In genomic region chr5:124049249-124050045, GRCm38 (mm10) we compare ENCODE assay signal across 8 mouse cellular contexts. TPM values are rescaled to one million over a fixed set of nuclear protein-coding genes. Genes with fewer than 3 reads are reported as not detected.
A peak's percentile ranks its signal among the peaks of the same experiment; 100 is the strongest.
DNase-seq lines count a peak whose midpoint lies in the region; ATAC-seq and TF ChIP-seq lines count a peak whose summit lies in the region.

No protein-coding gene starts in this region.

- H3K79me2 ChIP-seq in heart, adult 2 months (replicated peaks; ENCODE audit: control insufficient read depth, insufficient read depth, low read length), result no peaks in the 10 kb centered on the region
- peaks cover 15% of the 10 kb centered on the region for H3K79me2 ChIP-seq in C2C12 (ENCODE audit: control insufficient read depth, insufficient read depth)

- intact Hi-C loops in heart, adult 2 months (cut with DNase I), result loop anchor here (2.0 to 5.0 kb wide), 2 partner anchors 33 to 35 kb away; no protein-coding TSS in a partner anchor
- intact Hi-C loops in heart, postnatal 25 days (cut with DNase I), result loop anchor here (2.0 kb wide), 1 partner anchor 17 kb away; the partner anchor contains the start of gene Vps37b

- 54% methylated on average over 15 of the region's 15 CpGs for WGBS in heart, adult 2 months
- WGBS in forebrain, embryonic 15.5 days, result 74% methylated on average over 15 of the region's 15 CpGs
- WGBS in liver, embryonic 14.5 days (ENCODE audit: insufficient replicate concordance), result 52% methylated on average over 15 of the region's 15 CpGs

- H3K4me1 ChIP-seq in heart, adult 2 months (ENCODE audit: control insufficient read depth, insufficient read depth, low read length), result peaks cover 22% of the 10 kb centered on the region
- peaks cover 14% of the 10 kb centered on the region for H3K4me1 ChIP-seq in forebrain, embryonic 15.5 days
- peaks cover 47 to 59% of the 10 kb centered on the region in 2 experiments for H3K4me1 ChIP-seq in liver, embryonic 14.5 days (replicated peaks; ENCODE audit: control insufficient read depth in 2 of 2, insufficient read depth in 2 of 2, low read length in 1 of 2)

- no peaks in the 10 kb centered on the region for H3K27me3 ChIP-seq in heart, adult 2 months (ENCODE audit: control insufficient read depth, insufficient read depth, low read length)
- no peaks in the 10 kb centered on the region for H3K27me3 ChIP-seq in C2C12 (ENCODE audit: control insufficient read depth, insufficient read depth, insufficient read length)
- H3K27me3 ChIP-seq in forebrain, embryonic 15.5 days, result no peaks in the 10 kb centered on the region
- H3K27me3 ChIP-seq in liver, embryonic 14.5 days (ENCODE audit: control insufficient read depth, insufficient read depth, low read length), result no peaks in the 10 kb centered on the region

- no peak for ATAC-seq in forebrain, embryonic 15.5 days (replicated peaks)
- no peak for ATAC-seq in liver, embryonic 14.5 days (ENCODE audit: insufficient read depth)

- H3K4me3 ChIP-seq in heart, adult 2 months, result no peak overlapping the region
- no peak overlapping the region for H3K4me3 ChIP-seq in C2C12 (ENCODE audit: insufficient read depth, poor library complexity, severe bottlenecking)
- H3K4me3 ChIP-seq in forebrain, embryonic 15.5 days, result no peak overlapping the region
- H3K4me3 ChIP-seq in liver, embryonic 14.5 days (ENCODE audit: insufficient read depth in 1 of 2, low read depth in 2 of 2, low read length in 2 of 2), result peak overlapping the region; percentile 58 to 60

- TF ChIP-seq EP300 in heart, adult 2 months (IDR thresholded peaks at IDR 0.05; ENCODE audit: insufficient read depth, low read depth, low read length), result no peak
- no peak for TF ChIP-seq EP300 in liver, embryonic 14.5 days (IDR thresholded peaks at IDR 0.05; ENCODE audit: low read depth)

- peak overlapping the region; percentile 76 for H3K27ac ChIP-seq in heart, adult 2 months
- 0 out of 2 replicates have a peak overlapping the region, but pooled peaks have one; percentile 19 for H3K27ac ChIP-seq in forebrain, embryonic 15.5 days (replicated peaks)
- peak overlapping the region; percentile 98 for H3K27ac ChIP-seq in liver, embryonic 14.5 days

- no peaks in the 10 kb centered on the region for H3K9me3 ChIP-seq in forebrain, embryonic 15.5 days
- H3K9me3 ChIP-seq in liver, embryonic 14.5 days (ENCODE audit: control insufficient read depth, low read length), result no peaks in the 10 kb centered on the region

- no peak overlapping the region for H3K4me2 ChIP-seq in forebrain, embryonic 15.5 days (replicated peaks)
- H3K4me2 ChIP-seq in liver, embryonic 14.5 days (ENCODE audit: low read depth), result peak overlapping the region; percentile 77

- TF ChIP-seq POLR2A in heart, adult 2 months (IDR thresholded peaks at IDR 0.05; ENCODE audit: insufficient read depth, low read depth, low read length), result no peak

- H3K9ac ChIP-seq in heart, adult 2 months (ENCODE audit: low read depth, low read length), result peak overlapping the region; percentile 5
- no peak overlapping the region for H3K9ac ChIP-seq in forebrain, embryonic 15.5 days (replicated peaks)
- H3K9ac ChIP-seq in liver, embryonic 14.5 days (replicated peaks), result peak overlapping the region; percentile 69

- peak overlapping the region; percentile 22 for H3ac ChIP-seq in C2C12 (ENCODE audit: control insufficient read depth, insufficient read length, low read depth)

- TF ChIP-seq CTCF in heart, adult 2 months (IDR thresholded peaks at IDR 0.05), result no peak
- no peak for TF ChIP-seq CTCF in C2C12 (IDR thresholded peaks at IDR 0.05; ENCODE audit: control insufficient read depth, insufficient read depth, insufficient read length)
- TF ChIP-seq CTCF in liver, embryonic 14.5 days (IDR thresholded peaks at IDR 0.05; ENCODE audit: low read depth), result no peak

- no peaks in the 10 kb centered on the region for H3K79me3 ChIP-seq in C2C12 (ENCODE audit: low read depth)

- no peak for DNase-seq in heart, adult 2 months
- no peak for DNase-seq in heart, postnatal 25 days (ENCODE audit: low spot score)
- DNase-seq in liver, embryonic 14.5 days (ENCODE audit: low read depth in 3 of 3, low spot score in 3 of 3), result no peak
- DNase-seq in adrenal gland, postnatal 25 days, result no peak
- no peak for DNase-seq in urinary bladder, postnatal 4 days (ENCODE audit: low spot score in 2 of 2)
- DNase-seq in urinary bladder, postnatal 14 days (ENCODE audit: low spot score), result no peak

- no peaks in the 10 kb centered on the region for H3K36me3 ChIP-seq in heart, adult 2 months (ENCODE audit: control insufficient read depth, insufficient read depth, low read length)
- H3K36me3 ChIP-seq in C2C12 (ENCODE audit: control insufficient read depth, insufficient read depth), result no peaks in the 10 kb centered on the region
- no peaks in the 10 kb centered on the region for H3K36me3 ChIP-seq in forebrain, embryonic 15.5 days
- no peaks in the 10 kb centered on the region for H3K36me3 ChIP-seq in liver, embryonic 14.5 days (replicated peaks; ENCODE audit: control insufficient read depth, insufficient read depth, low read depth)

TF ChIP-seq in C2C12, 6 proteins besides CTCF, POLR2A, EP300 and RAD21:
- TF ChIP-seq USF1 (IDR thresholded peaks at IDR 0.05; ENCODE audit: low read depth) (no peak), FOSL1 (IDR thresholded peaks at IDR 0.05; ENCODE audit: insufficient read depth, low read length, poor library complexity, severe bottlenecking) (no peak), MAX (IDR thresholded peaks at IDR 0.05) (no peak), MYOG (IDR thresholded peaks at IDR 0.05; ENCODE audit: control insufficient read depth, extremely low read depth, insufficient read length) (no peak), MYOD1 (IDR thresholded peaks at IDR 0.05; ENCODE audit: control insufficient read depth, insufficient read length, low read depth) (no peak), CEBPB (IDR thresholded peaks at IDR 0.05; ENCODE audit: low read depth) (no peak)

RNA-seq across cellular contexts. Expression of gene Vps37b, which starts 17.4 kb away (rescaled TPM):
- 10 to 100 TPM; 16.0 to 16.7 TPM for total RNA-seq in heart, adult 2 months (2021)
- polyA plus RNA-seq in heart, adult 2 months (2012; rRNA removed), result 22.7 and 29.4 TPM in 2 replicates
- 10 to 100 TPM; 18.2 to 18.6 TPM for total RNA-seq in heart, postnatal 25 days (2021)
- polyA plus RNA-seq in C2C12 (2012; fragmentation: generic; extraction: Trizol), result 40.7 TPM
- polyA plus RNA-seq in forebrain, embryonic 15.5 days (2015; fragmentation: Nextera tagmentation; extraction: Ambion mirVana), result 106 and 109 TPM in 2 replicates
- 11.3 and 11.5 TPM in 2 replicates for polyA plus RNA-seq in liver, embryonic 14.5 days (2012; rRNA removed)
- polyA plus RNA-seq in liver, embryonic 14.5 days (2014; fragmentation: Nextera tagmentation; extraction: Ambion mirVana), result 8.8 and 12.6 TPM in 2 replicates
- total RNA-seq in adrenal gland, postnatal 25 days (2021), result 75.2 and 101 TPM in 2 replicates

RNA-seq across cellular contexts. Expression of gene Abcb9, which starts 46.2 kb away (rescaled TPM):
- 1 to 10 TPM; 8.9 to 9.9 TPM for total RNA-seq in heart, adult 2 months (2021)
- polyA plus RNA-seq in heart, adult 2 months (2012; rRNA removed), result 7.8 and 10.1 TPM in 2 replicates
- 1 to 10 TPM; 8.0 to 9.0 TPM for total RNA-seq in heart, postnatal 25 days (2021)
- polyA plus RNA-seq in C2C12 (2012; fragmentation: generic; extraction: Trizol), result 0.46 TPM
- 10.9 TPM in 2 replicates for polyA plus RNA-seq in forebrain, embryonic 15.5 days (2015; fragmentation: Nextera tagmentation; extraction: Ambion mirVana)
- 2.9 and 3.1 TPM in 2 replicates for polyA plus RNA-seq in liver, embryonic 14.5 days (2012; rRNA removed)
- polyA plus RNA-seq in liver, embryonic 14.5 days (2014; fragmentation: Nextera tagmentation; extraction: Ambion mirVana), result 2.6 and 3.6 TPM in 2 replicates
- 10.8 and 11.8 TPM in 2 replicates for total RNA-seq in adrenal gland, postnatal 25 days (2021)

Comparison
In these comparisons a context has a peak if more than half of its experiments do, and no peak if none do; other contexts are left out.
1. H3K27ac ChIP-seq: peak in every context shown above with its lines; median percentile 98 in liver, embryonic 14.5 days; 76 in heart, adult 2 months; 19 in forebrain, embryonic 15.5 days.
2. H3K4me3 ChIP-seq: peak in liver, embryonic 14.5 days (2 of 2); none in heart, adult 2 months (single experiment), C2C12 (single experiment) and forebrain, embryonic 15.5 days (single experiment).